Mouse (Mus musculus) CH12.LX (cell line): ENCODE results near the gene Gm20388. TPM values are rescaled to one million over a fixed set of nuclear protein-coding genes. Genes with fewer than 3 reads are reported as not detected.

Experiments used
- DNase-seq: peaks from one replicate; pipeline ENCODE4 v3.0.0-alpha.2; 2013; ENCODE audit errors: extremely low read depth
- H3K27ac ChIP-seq: 2 replicates; pipeline ENCODE4 v1.5.1; 2012; ENCODE audit warnings: low read depth, mild to moderate bottlenecking, control low read depth, moderate library complexity; ENCODE audit not compliant: insufficient read depth
- H3K27me3 ChIP-seq: replicated peaks from 2 replicates; pipeline ENCODE3; 2012; ENCODE audit warnings: inconsistent platforms
- H3K36me3 ChIP-seq, 2 experiments: replicated peaks in 1 of 2; 2 replicates each; pipeline versions ENCODE3 to v1.6.1; 2012; ENCODE audit warnings: inconsistent platforms in 1 of 2, low read length in 1 of 2, mild to moderate bottlenecking in 1 of 2, mixed read lengths in 1 of 2, moderate library complexity in 1 of 2; ENCODE audit not compliant: control insufficient read depth in 1 of 2, insufficient read depth in 1 of 2
- H3K4me1 ChIP-seq, 2 experiments: 2 replicates each; pipeline ENCODE4 v1.6.1; 2012; ENCODE audit warnings: inconsistent platforms in 1 of 2, moderate library complexity in 1 of 2; ENCODE audit not compliant: insufficient read depth in 2 of 2, control insufficient read depth in 1 of 2
- H3K4me2 ChIP-seq: 2 replicates; pipeline ENCODE4 v1.6.1; 2012; ENCODE audit warnings: low read depth, mild to moderate bottlenecking, control low read depth; ENCODE audit not compliant: poor library complexity, insufficient read depth, severe bottlenecking
- H3K4me3 ChIP-seq, 3 experiments: fragments of 150-350 bp in 1 of 3; sonication (generic) in 1 of 3; replicated peaks in 1 of 3; 2 replicates each; pipeline versions ENCODE3 to v1.5.1; 2011 to 2012; ENCODE audit warnings: low read depth in 2 of 3, low read length in 2 of 3, mild to moderate bottlenecking in 2 of 3, moderate library complexity in 2 of 3, control low read depth in 1 of 3, improper control_type of control experiment in 1 of 3, inconsistent platforms in 1 of 3, mixed read lengths in 1 of 3; ENCODE audit not compliant: poor library complexity in 1 of 3
- H3K79me2 ChIP-seq: replicated peaks from 2 replicates; pipeline ENCODE4 v1.6.1; 2012; ENCODE audit warnings: mild to moderate bottlenecking, moderate library complexity; ENCODE audit not compliant: control insufficient read depth, poor library complexity, insufficient read depth, severe bottlenecking; ENCODE audit errors: extremely low read depth
- H3K9ac ChIP-seq: 2 replicates; pipeline ENCODE4 v1.6.1; 2012; ENCODE audit warnings: low read depth, mild to moderate bottlenecking, control low read depth, moderate library complexity; ENCODE audit not compliant: insufficient read depth
- H3K9me3 ChIP-seq: replicated peaks from 2 replicates; pipeline ENCODE3; 2012; ENCODE audit warnings: low read length, inconsistent platforms, mixed read lengths
- CHD2 ChIP-seq: IDR thresholded peaks from 2 replicates; pipeline ENCODE4 v1.6.1; 2011; ENCODE audit warnings: low read length, improper control_type of control experiment
- CTCF ChIP-seq, 2 experiments: IDR thresholded peaks in 1 of 2; conservative IDR thresholded peaks in 1 of 2; 2 replicates each; pipeline ENCODE4 v1.5.1; 2011 to 2012; ENCODE audit warnings: low read depth in 2 of 2, low read length in 2 of 2, improper control_type of control experiment in 1 of 2, inconsistent platforms in 1 of 2, mild to moderate bottlenecking in 1 of 2, moderate library complexity in 1 of 2
- ELF1 ChIP-seq: IDR thresholded peaks from 2 replicates; pipeline ENCODE4 v1.6.1; 2014; ENCODE audit warnings: low read depth, mild to moderate bottlenecking, inconsistent platforms, low read length, improper control_type of control experiment
- ETS1 ChIP-seq: conservative IDR thresholded peaks from 2 replicates; pipeline ENCODE4 v1.6.1; 2012; ENCODE audit warnings: low read depth, mild to moderate bottlenecking, inconsistent platforms, low read length, improper control_type of control experiment, moderate library complexity
- HCFC1 ChIP-seq: IDR thresholded peaks from 2 replicates; pipeline ENCODE4 v1.6.1; 2012; ENCODE audit warnings: low read depth, mild to moderate bottlenecking, inconsistent platforms, low read length, improper control_type of control experiment
- JUND ChIP-seq: conservative IDR thresholded peaks from 2 replicates; pipeline ENCODE4 v1.6.1; 2011; ENCODE audit warnings: low read depth, low read length, improper control_type of control experiment
- MAFK ChIP-seq: IDR thresholded peaks from 2 replicates; pipeline ENCODE4 v1.6.1; 2011; ENCODE audit warnings: low read length, improper control_type of control experiment; ENCODE audit not compliant: insufficient replicate concordance
- MAX ChIP-seq: IDR thresholded peaks from 2 replicates; pipeline ENCODE4 v1.6.1; 2011; ENCODE audit warnings: low read length, improper control_type of control experiment
- MAZ ChIP-seq: IDR thresholded peaks from 2 replicates; pipeline ENCODE4 v1.6.1; 2012; ENCODE audit warnings: low read depth, mild to moderate bottlenecking, inconsistent platforms, low read length, improper control_type of control experiment, moderate library complexity
- MXI1 ChIP-seq: IDR thresholded peaks from 2 replicates; pipeline ENCODE4 v1.6.1; 2011; ENCODE audit warnings: mild to moderate bottlenecking, low read depth, low read length, improper control_type of control experiment
- MYC ChIP-seq: IDR thresholded peaks from 2 replicates; pipeline ENCODE4 v1.6.1; 2011; ENCODE audit warnings: low read depth, mild to moderate bottlenecking, improper control_type of control experiment, low read length
- NRF1 ChIP-seq: IDR thresholded peaks from 2 replicates; pipeline ENCODE4 v1.6.1; 2014; ENCODE audit warnings: low read depth, mild to moderate bottlenecking, inconsistent platforms, low read length, improper control_type of control experiment, moderate library complexity
- PAX5 ChIP-seq: IDR thresholded peaks from 2 replicates; pipeline ENCODE4 v1.6.1; 2012; ENCODE audit warnings: low read length, inconsistent platforms, mixed read lengths
- RAD21 ChIP-seq: IDR thresholded peaks from 2 replicates; pipeline ENCODE4 v1.6.1; 2011; ENCODE audit warnings: low read depth, mild to moderate bottlenecking, low read length, improper control_type of control experiment, moderate library complexity
- RCOR1 ChIP-seq: conservative IDR thresholded peaks from 2 replicates; pipeline ENCODE4 v1.6.1; 2012; ENCODE audit warnings: low read depth, mild to moderate bottlenecking, inconsistent platforms, low read length, improper control_type of control experiment
- TCF12 ChIP-seq: IDR thresholded peaks from 2 replicates; pipeline ENCODE4 v1.6.1; 2014; ENCODE audit warnings: low read depth, mild to moderate bottlenecking, inconsistent platforms, low read length, improper control_type of control experiment
- UBTF ChIP-seq: IDR thresholded peaks from 2 replicates; pipeline ENCODE4 v1.6.1; 2012; ENCODE audit warnings: low read depth, mild to moderate bottlenecking, inconsistent platforms, low read length, improper control_type of control experiment, moderate library complexity
- ZNF384 ChIP-seq: IDR thresholded peaks from 2 replicates; pipeline ENCODE4 v1.6.1; 2012; ENCODE audit warnings: low read depth, low read length, improper control_type of control experiment, inconsistent platforms
- dilution Hi-C: fragments of 300-500 bp; cut with MboI; formaldehyde crosslinking; loops from 2 replicates; pipeline ENCODE4 v1.14.3; 2020; ENCODE audit warnings: low sequenced_read_pairs; ENCODE audit not compliant: extremely low pct_unique_long_range_greater_than_20kb, extremely low pct_ligation_motif_present
- in situ Hi-C: fragments of 300-500 bp; cut with MboI; formaldehyde crosslinking; loops from 3 replicates; pipeline ENCODE4 v1.14.3; 2019; ENCODE audit warnings: low sequenced_read_pairs, low pct_ligation_motif_present, low pct_unique_long_range_greater_than_20kb, mixed read lengths
- polyA plus RNA-seq: library from polyadenylated mRNA; unstranded; fragments of >175 nt; gene quantifications from 2 replicates; pipeline ENCODE4 v1.2.1, GENCODE M21; 2012; ENCODE audit warnings: low read depth; ENCODE audit not compliant: insufficient read length
- total RNA-seq, 2 experiments: library from RNA; depleted of rRNA; stranded (reverse); fragments of 300-350 nt in 1 of 2; fragments of >200 nt in 1 of 2; gene quantifications; 2 replicates each; pipeline ENCODE4 v1.2.3; 2012 to 2014

Gm20388 gene
- total and polyA plus RNA-seq, 3 experiments, result 14.8 to 26.3 (median 22.2) TPM

GRCm38 (mm10) chr8:121348998-121349397 lies 1438.4 kb downstream of the Gm20388 start:
- H3K4me3 ChIP-seq, result no peak overlapping the region
- peaks cover 92% of the 10 kb centered on the region for H3K27me3 ChIP-seq
- dilution Hi-C loops (no loop called here), in situ Hi-C loops (no loop called here)
- H3K36me3 ChIP-seq, result no peaks in the 10 kb centered on the region
- H3K27ac ChIP-seq, result no peak overlapping the region
- DNase-seq, result no peak
- H3K79me2 ChIP-seq, result no peaks in the 10 kb centered on the region
- no peak overlapping the region for H3K9ac ChIP-seq
- no peaks in the 10 kb centered on the region for H3K9me3 ChIP-seq
- TF ChIP-seq CHD2 (no peak), ELF1 (no peak), TCF12 (no peak), MXI1 (no peak)
- H3K4me2 ChIP-seq, result no peak overlapping the region
- no peaks in the 10 kb centered on the region for H3K4me1 ChIP-seq

- H3K36me3 ChIP-seq, result no peaks in the 10 kb centered on the region
- DNase-seq, result no peak
- H3K27me3 ChIP-seq, result peaks cover 87% of the 10 kb centered on the region
- in situ Hi-C loops, result no loop called here
- no peak for TF ChIP-seq MAFK
- TF ChIP-seq RCOR1, result no peak
- TF ChIP-seq CTCF (conservative IDR thresholded peaks at IDR 0.05 in 1 of 2, IDR thresholded peaks at IDR 0.05 in 1 of 2; ENCODE audit: low read depth in 2 of 2, low read length in 2 of 2), result no peak
- TF ChIP-seq UBTF, result no peak
- TF ChIP-seq MAX, result no peak
- TF ChIP-seq HCFC1, result no peak
- no peak for TF ChIP-seq MYC
- TF ChIP-seq MXI1, result no peak
- H3K9ac ChIP-seq, result no peak overlapping the region
- no peaks in the 10 kb centered on the region for H3K4me1 ChIP-seq
- H3K9me3 ChIP-seq, result no peaks in the 10 kb centered on the region
- no peak overlapping the region for H3K27ac ChIP-seq
- no peaks in the 10 kb centered on the region for H3K79me2 ChIP-seq
- no peak overlapping the region for H3K4me2 ChIP-seq
- H3K4me3 ChIP-seq, result no peak overlapping the region
- dilution Hi-C loops, result no loop called here
Measured at GRCm38 (mm10) chr8:121350803-121351202, 1440.2 kb downstream of the Gm20388 start.

- in situ Hi-C loops (no loop called here), dilution Hi-C loops (no loop called here)
- no peaks in the 10 kb centered on the region for H3K36me3 ChIP-seq
- TF ChIP-seq JUND, result no peak
- no peak for TF ChIP-seq MXI1
- TF ChIP-seq RAD21, result no peak
- TF ChIP-seq ETS1, result no peak
- TF ChIP-seq ZNF384, result no peak
- no peak for TF ChIP-seq ELF1
- no peak for TF ChIP-seq MAZ
- no peak for TF ChIP-seq MAFK
- no peak for TF ChIP-seq CTCF (conservative IDR thresholded peaks at IDR 0.05 in 1 of 2, IDR thresholded peaks at IDR 0.05 in 1 of 2; ENCODE audit: low read depth in 2 of 2, low read length in 2 of 2)
- no peak for TF ChIP-seq NRF1
- no peak for TF ChIP-seq RCOR1
- no peak for TF ChIP-seq MYC
- no peak for TF ChIP-seq PAX5
- no peak for DNase-seq
- H3K27me3 ChIP-seq, result peaks cover 49% of the 10 kb centered on the region
- H3K9me3 ChIP-seq, result no peaks in the 10 kb centered on the region
- no peak overlapping the region for H3K27ac ChIP-seq
- no peak overlapping the region for H3K4me2 ChIP-seq
- H3K79me2 ChIP-seq, result no peaks in the 10 kb centered on the region
- H3K4me1 ChIP-seq, result peaks cover 27 to 30% of the 10 kb centered on the region in 2 experiments
- no peak overlapping the region for H3K4me3 ChIP-seq
- H3K9ac ChIP-seq, result no peak overlapping the region
Measured at GRCm38 (mm10) chr8:121354844-121355243, 1444.2 kb downstream of the Gm20388 start.
